ENCODE assay signal across 12 mouse cellular contexts in the genomic region with DNA sequence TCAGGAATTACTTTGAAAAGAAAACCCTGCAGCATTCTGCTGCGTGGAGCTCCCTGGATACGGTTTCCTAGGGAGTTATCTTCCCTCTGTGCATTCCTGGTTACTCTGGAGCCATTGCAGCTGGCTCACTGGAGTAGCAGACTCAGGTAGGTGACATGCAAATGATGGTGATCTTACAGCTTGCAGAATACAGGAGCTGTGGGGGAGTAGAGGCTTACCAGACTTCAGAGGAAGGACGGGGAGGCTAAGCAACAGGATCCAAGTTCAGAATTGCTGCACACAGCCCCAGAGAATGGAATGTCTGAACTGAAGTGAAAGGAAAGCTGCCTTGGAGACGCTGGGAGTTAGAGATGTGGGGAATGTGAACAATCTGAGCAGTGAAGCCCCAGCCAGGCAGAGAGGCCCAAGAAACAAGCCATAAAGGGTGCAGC.
DNase-seq lines count a peak whose midpoint lies in the region; ATAC-seq and TF ChIP-seq lines count a peak whose summit lies in the region.
"Had no signal": no experiment of that assay in that cellular context is flagged by ENCODE, and none has a peak within 500 bp of the region (broad histone marks: within the 10 kb centered on the region; RNA-seq: fewer than 3 reads in every experiment).

No protein-coding gene starts in this region.

- ATAC-seq in forebrain, embryonic 15.5 days (replicated peaks), result 0 out of 2 replicates have a peak, but pooled peaks have one; percentile 21
- ATAC-seq in forebrain, embryonic 11.5 days (replicated peaks; ENCODE audit: low FRiP score), result no peak
- no peak for ATAC-seq in hindbrain, embryonic 11.5 days (ENCODE audit: low FRiP score)
- ATAC-seq in neural tube, embryonic 14.5 days (ENCODE audit: low read depth), result peak; percentile 42; the same call in 1 of the 2 replicates
- ATAC-seq in cerebellum, adult (ENCODE audit: insufficient number of reproducible peaks, low FRiP score, low TSS enrichment), result no peak

- no peak overlapping the region for H3K4me2 ChIP-seq in forebrain, embryonic 15.5 days (replicated peaks)
- no peak overlapping the region for H3K4me2 ChIP-seq in forebrain, embryonic 11.5 days (ENCODE audit: low read depth, low read length, severe bottlenecking)
- H3K4me2 ChIP-seq in hindbrain, embryonic 11.5 days (replicated peaks; ENCODE audit: low read depth, low read length), result no peak overlapping the region
- no peak overlapping the region for H3K4me2 ChIP-seq in neural tube, embryonic 14.5 days (ENCODE audit: low read depth, low read length)

- DNase-seq in forebrain, embryonic 11.5 days (ENCODE audit: low spot score), result no peak
- DNase-seq in layer of hippocampus, adult 2 months (ENCODE audit: low spot score in 2 of 2), result no peak
- DNase-seq in layer of hippocampus, adult 9-10 months (ENCODE audit: low spot score), result no peak
- peak; percentile 29 for DNase-seq in hindbrain, embryonic 11.5 days (ENCODE audit: low spot score)
- DNase-seq in gastrocnemius, postnatal 14 days, result no peak
- DNase-seq: cerebellum, adult 8-10 months; gastrocnemius, postnatal 25 days had no signal

- H3K36me3 ChIP-seq in forebrain, embryonic 15.5 days, result no peaks in the 10 kb centered on the region
- H3K36me3 ChIP-seq in forebrain, embryonic 11.5 days (ENCODE audit: control insufficient read depth, insufficient read depth, low read length), result no peaks in the 10 kb centered on the region
- no peaks in the 10 kb centered on the region for H3K36me3 ChIP-seq in hindbrain, embryonic 11.5 days (ENCODE audit: control insufficient read depth, insufficient read depth, low read length)
- no peaks in the 10 kb centered on the region for H3K36me3 ChIP-seq in neural tube, embryonic 14.5 days (ENCODE audit: control insufficient read depth, insufficient read depth, low read length)

- WGBS in forebrain, embryonic 15.5 days, result 47% methylated on average over 4 of the region's 4 CpGs
- WGBS in forebrain, embryonic 11.5 days, result 39% methylated on average over 4 of the region's 4 CpGs
- 37% methylated on average over 4 of the region's 4 CpGs for WGBS in hindbrain, embryonic 11.5 days
- whole genome bisulfite sequencing in neural tube, embryonic 14.5 days, result 47% methylated on average over 4 of the region's 4 CpGs

- H3K27me3 ChIP-seq in forebrain, embryonic 15.5 days, result no peaks in the 10 kb centered on the region
- H3K27me3 ChIP-seq in forebrain, embryonic 11.5 days (ENCODE audit: control insufficient read depth, insufficient read depth, low read length), result no peaks in the 10 kb centered on the region
- no peaks in the 10 kb centered on the region for H3K27me3 ChIP-seq in hindbrain, embryonic 11.5 days (ENCODE audit: control insufficient read depth, insufficient read depth, low read length)
- H3K27me3 ChIP-seq in neural tube, embryonic 14.5 days (ENCODE audit: control insufficient read depth, insufficient read depth, low read length), result no peaks in the 10 kb centered on the region

- H3K4me3 ChIP-seq in forebrain, embryonic 15.5 days, result no peak overlapping the region
- no peak overlapping the region for H3K4me3 ChIP-seq in forebrain, embryonic 11.5 days (ENCODE audit: low read depth, low read length)
- no peak overlapping the region for H3K4me3 ChIP-seq in layer of hippocampus, adult 2 months
- no peak overlapping the region for H3K4me3 ChIP-seq in hindbrain, embryonic 11.5 days (ENCODE audit: low read depth, low read length)
- H3K4me3 ChIP-seq in neural tube, embryonic 14.5 days (ENCODE audit: low read depth, low read length), result no peak overlapping the region
- H3K4me3 ChIP-seq: left cerebral cortex, adult 2 months had no signal

- no peak for TF ChIP-seq CTCF in layer of hippocampus, adult 2 months (conservative IDR thresholded peaks at IDR 0.05)

- intact Hi-C loops in gastrocnemius, postnatal 14 days (cut with DNase I; ENCODE audit: low total_unique reads), result no loop called here

- H3K27ac ChIP-seq in forebrain, embryonic 15.5 days (replicated peaks), result 0 out of 2 replicates have a peak overlapping the region, but pooled peaks have one; percentile 14
- H3K27ac ChIP-seq in forebrain, embryonic 11.5 days (ENCODE audit: low read depth, low read length), result no peak overlapping the region
- 0 out of 2 replicates have a peak overlapping the region, but pooled peaks have one; percentile 48 for H3K27ac ChIP-seq in layer of hippocampus, adult 2 months
- H3K27ac ChIP-seq in hindbrain, embryonic 11.5 days (ENCODE audit: low read depth, low read length), result 0 out of 2 replicates have a peak overlapping the region, but pooled peaks have one; percentile 2
- no peak overlapping the region for H3K27ac ChIP-seq in neural tube, embryonic 14.5 days (ENCODE audit: low read depth, low read length)
- H3K27ac ChIP-seq: left cerebral cortex, adult 2 months; macrophage had no signal

- H3K4me1 ChIP-seq in forebrain, embryonic 15.5 days, result peaks cover 4% of the 10 kb centered on the region; the same call in 1 of the 2 replicates
- no peaks in the 10 kb centered on the region for H3K4me1 ChIP-seq in forebrain, embryonic 11.5 days (replicated peaks; ENCODE audit: control insufficient read depth, insufficient read depth, low read length)
- no peaks in the 10 kb centered on the region for H3K4me1 ChIP-seq in hindbrain, embryonic 11.5 days (replicated peaks; ENCODE audit: control insufficient read depth, insufficient read depth, low read length)
- H3K4me1 ChIP-seq in neural tube, embryonic 14.5 days (ENCODE audit: control insufficient read depth, insufficient read depth, low read length), result no peaks in the 10 kb centered on the region

- no peaks in the 10 kb centered on the region for H3K9me3 ChIP-seq in forebrain, embryonic 15.5 days
- no peaks in the 10 kb centered on the region for H3K9me3 ChIP-seq in forebrain, embryonic 11.5 days (ENCODE audit: control insufficient read depth, low read length)
- no peaks in the 10 kb centered on the region for H3K9me3 ChIP-seq in hindbrain, embryonic 11.5 days (ENCODE audit: control insufficient read depth, low read length)
- no peaks in the 10 kb centered on the region; the same call in 1 of the 2 replicates for H3K9me3 ChIP-seq in neural tube, embryonic 14.5 days (ENCODE audit: control insufficient read depth, low read length)

- H3K9ac ChIP-seq in forebrain, embryonic 15.5 days (replicated peaks), result no peak overlapping the region
- H3K9ac ChIP-seq in forebrain, embryonic 11.5 days (ENCODE audit: low read length), result no peak overlapping the region
- no peak overlapping the region for H3K9ac ChIP-seq in hindbrain, embryonic 11.5 days (ENCODE audit: low read depth, low read length)
- H3K9ac ChIP-seq in neural tube, embryonic 14.5 days (replicated peaks; ENCODE audit: low read depth, low read length), result no peak overlapping the region

Comparison
In these comparisons a context has a peak if more than half of its experiments do, and no peak if none do; other contexts are left out.
1. ATAC-seq: peak in forebrain, embryonic 15.5 days (single experiment) and neural tube, embryonic 14.5 days (single experiment); none in forebrain, embryonic 11.5 days (single experiment), hindbrain, embryonic 11.5 days (single experiment) and cerebellum, adult (single experiment).
2. H3K27ac ChIP-seq: peak in forebrain, embryonic 15.5 days (single experiment), layer of hippocampus, adult 2 months (single experiment) and hindbrain, embryonic 11.5 days (single experiment); none in forebrain, embryonic 11.5 days (single experiment) and neural tube, embryonic 14.5 days (single experiment).